Mouse (Mus musculus) bone marrow, adult 2 months (tissue): ENCODE results near the gene Vim.

ENCODE experiments used
- CTCF ChIP-seq: fragments of 200-500 bp; IDR thresholded peaks from 2 replicates; pipeline ENCODE4 v1.5.1; 2011; ENCODE audit warnings: low read length, control low read depth; ENCODE audit not compliant: control insufficient read depth, insufficient read depth
- POLR2A ChIP-seq: fragments of 200-500 bp; IDR thresholded peaks from 2 replicates; pipeline ENCODE4 v1.6.1; 2011; ENCODE audit warnings: low read depth, mild to moderate bottlenecking, control low read depth, low read length, borderline replicate concordance; ENCODE audit not compliant: control insufficient read depth

- TF ChIP-seq CTCF = no peak
- TF ChIP-seq POLR2A = no peak
Measured at GRCm38 (mm10) chr2:13578473-13579152, 4.9 kb downstream of the Vim start.
